17 mouse cellular contexts compared by ENCODE assay signal in genomic region chr10:117751282-117751610, GRCm38 (mm10). TPM values are rescaled to one million over a fixed set of nuclear protein-coding genes. Genes with fewer than 3 reads are reported as not detected.
DNase-seq lines count a peak whose midpoint lies in the region; ATAC-seq lines count a peak whose summit lies in the region.
"Had no signal": no experiment of that assay in that cellular context is flagged by ENCODE, and none has a peak within 500 bp of the region (broad histone marks: within the 10 kb centered on the region; RNA-seq: fewer than 3 reads in every experiment).

No protein-coding gene starts in this region.

- peak; percentile 91 for DNase-seq in 3T3-L1 (ENCODE audit: low read depth, low spot score)
- DNase-seq: adrenal gland, adult 2 months; adrenal gland, adult 8-10 months; adrenal gland, postnatal 10 days; adrenal gland, postnatal 14 days; adrenal gland, postnatal 25 days; adrenal gland, postnatal 36 days; B cell, adult 2 months; cerebellum, adult 11 months; cerebellum, adult 11-12 months; cerebellum, adult 18-20 months; cerebellum, adult 2 months; cerebellum, adult 8-10 months; cerebellum, adult 9-10 months had no signal

- ATAC-seq in activated CD4-positive, CD25-positive, alpha-beta regulatory T cell, adult 4 months, result no peak
- ATAC-seq: CD4-positive, CD25-positive, alpha-beta regulatory T cell, adult 4 months; Patski had no signal

RNA-seq across cellular contexts. Expression of gene Slc35e3, which starts 5.1 kb away (rescaled TPM):
- 1 to 10 TPM; 1.7 TPM for polyA plus RNA-seq in activated CD4-positive, CD25-positive, alpha-beta regulatory T cell, adult 4 months (2017; shearing (Covaris generic))

RNA-seq across cellular contexts. Expression of gene Mdm2, which starts 40.7 kb away (rescaled TPM):
- 10 to 100 TPM; 44.4 to 62.8 TPM for polyA plus RNA-seq in activated CD4-positive, CD25-positive, alpha-beta regulatory T cell, adult 4 months (2017; shearing (Covaris generic))

RNA-seq across cellular contexts. Expression of gene Nup107, which starts 41.3 kb away (rescaled TPM):
- 10 to 100 TPM; 45.3 to 51.8 TPM for polyA plus RNA-seq in activated CD4-positive, CD25-positive, alpha-beta regulatory T cell, adult 4 months (2017; shearing (Covaris generic))
